Mouse (Mus musculus) midbrain, postnatal 0 days (tissue): ENCODE results near the gene Fmnl2. TPM values are rescaled to one million over a fixed set of nuclear protein-coding genes. Genes with fewer than 3 reads are reported as not detected.

Source experiments
- ATAC-seq: fragments of 200-750 bp; cut with Nextera tagmentation; 2 replicates; pipeline ENCODE4 v1.8.0; 2017; ENCODE audit warnings: moderate number of reproducible peaks, mild to moderate bottlenecking, moderate TSS enrichment, moderate library complexity; ENCODE audit not compliant: low FRiP score
- DNase-seq: peaks from one replicate; pipeline ENCODE4 v3.0.0-alpha.2; 2015; ENCODE audit warnings: low spot score
- H3K27ac ChIP-seq: fragments of 300-500 bp; sonication (generic); 2 replicates; pipeline ENCODE4 v1.5.1; 2014; ENCODE audit warnings: low read depth, mild to moderate bottlenecking, low read length, mixed read lengths
- H3K27me3 ChIP-seq: fragments of 300-500 bp; sonication (generic); 2 replicates; pipeline ENCODE4 v1.6.1; 2014; ENCODE audit warnings: low read length, control low read depth, mixed read lengths; ENCODE audit not compliant: insufficient read depth
- H3K36me3 ChIP-seq: fragments of 300-500 bp; sonication (generic); 2 replicates; pipeline ENCODE4 v1.6.1; 2014; ENCODE audit warnings: low read length, control low read depth, mixed read lengths; ENCODE audit not compliant: insufficient read depth
- H3K4me1 ChIP-seq: fragments of 300-500 bp; sonication (generic); 2 replicates; pipeline ENCODE4 v1.6.1; 2014; ENCODE audit warnings: mild to moderate bottlenecking, control low read depth, antibody characterized with exemption, low read length, mixed read lengths; ENCODE audit not compliant: insufficient read depth
- H3K4me2 ChIP-seq: fragments of 300-500 bp; sonication (generic); 2 replicates; pipeline ENCODE4 v1.6.1; 2014; ENCODE audit warnings: low read depth, mild to moderate bottlenecking, low read length, mixed read lengths; ENCODE audit not compliant: poor library complexity, severe bottlenecking
- H3K4me3 ChIP-seq: fragments of 300-500 bp; sonication (generic); 2 replicates; pipeline ENCODE4 v1.5.1; 2014; ENCODE audit warnings: low read depth, mild to moderate bottlenecking, low read length, moderate library complexity
- H3K9ac ChIP-seq: fragments of 300-500 bp; sonication (generic); replicated peaks from 2 replicates; pipeline ENCODE4 v1.6.1; 2014; ENCODE audit warnings: mild to moderate bottlenecking, low read length, moderate library complexity, mixed read lengths; ENCODE audit not compliant: poor library complexity, severe bottlenecking
- H3K9me3 ChIP-seq: fragments of 300-500 bp; sonication (generic); 2 replicates; pipeline ENCODE4 v1.6.1; 2016; ENCODE audit warnings: low read length, control low read depth
- CTCF ChIP-seq: IDR thresholded peaks from 2 replicates; pipeline ENCODE4 v1.5.1; 2016; ENCODE audit warnings: antibody characterized with exemption, mild to moderate bottlenecking
- WGBS: fragments of 180-500 bp; shearing (Covaris S2); extraction: QIAGEN DNeasy Blood & Tissue Kit; methylation state at CpG from one replicate; pipeline ENCODE4 v1.1.7; 2014; 5-methylcytosine and 5-hydroxymethylcytosine counted together
- polyA plus RNA-seq: library from polyadenylated mRNA; unstranded; fragments of >200 nt; fragmentation: Nextera tagmentation; extraction: Ambion mirVana; gene quantifications from 2 replicates; pipeline ENCODE4 v1.2.1, GENCODE M21; 2015
- total RNA-seq: library from RNA; depleted of rRNA; stranded (reverse); fragments of >200 nt; gene quantifications from 2 replicates; pipeline ENCODE4 v1.2.3, GENCODE M21; 2014

Gene Fmnl2
- total and polyA plus RNA-seq, 2 experiments from 2014 or later, result 8.4 to 27.0 TPM

GRCm38 (mm10) chr2:52844936-52845752 lies 12.5 kb upstream of the Fmnl2 start:
- 78% methylated on average over 14 of the region's 14 CpGs for WGBS
- TF ChIP-seq CTCF, result no peak
- no peaks in the 10 kb centered on the region for H3K9me3 ChIP-seq
- no peak overlapping the region for H3K9ac ChIP-seq
- DNase-seq (no peak), ATAC-seq (no peak)
- no peaks in the 10 kb centered on the region for H3K4me1 ChIP-seq
- H3K4me2 ChIP-seq, result no peak overlapping the region
- no peaks in the 10 kb centered on the region for H3K27me3 ChIP-seq
- H3K36me3 ChIP-seq, result no peaks in the 10 kb centered on the region
- H3K4me3 ChIP-seq, result no peak overlapping the region
- H3K27ac ChIP-seq, result no peak overlapping the region

DNA sequence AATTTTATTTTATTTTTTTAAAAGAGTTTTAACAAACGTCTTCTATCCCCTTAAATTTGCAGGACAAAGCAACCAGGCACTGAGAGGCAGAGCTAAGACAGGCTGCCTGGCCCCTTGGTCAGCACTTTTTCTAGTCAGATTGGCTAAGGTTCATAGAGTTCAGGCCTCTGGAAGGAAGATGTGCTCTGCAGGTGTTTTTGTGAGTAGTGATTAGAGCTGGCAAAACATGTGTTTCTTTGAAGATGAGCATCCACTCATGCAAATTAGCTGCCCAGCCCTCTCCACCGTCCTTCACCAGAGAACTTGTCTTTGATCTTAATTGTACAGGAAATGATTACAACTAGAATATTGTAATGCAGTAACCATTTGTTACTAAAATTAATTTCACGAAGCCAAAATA lies 11.2 kb upstream of the Fmnl2 start:
- no peak for ATAC-seq
- Histone ChIP-seq H3K4me1 (no peaks in the 10 kb centered on the region), H3K27me3 (no peaks in the 10 kb centered on the region), H3K4me3 (no peak overlapping the region), H3K9me3 (no peaks in the 10 kb centered on the region), H3K4me2 (no peak overlapping the region), H3K27ac (no peak overlapping the region), H3K9ac (no peak overlapping the region), H3K36me3 (no peaks in the 10 kb centered on the region)
- WGBS, result 45% methylated on average over 3 of the region's 3 CpGs
- no peak for DNase-seq
- no peak for TF ChIP-seq CTCF

DNA sequence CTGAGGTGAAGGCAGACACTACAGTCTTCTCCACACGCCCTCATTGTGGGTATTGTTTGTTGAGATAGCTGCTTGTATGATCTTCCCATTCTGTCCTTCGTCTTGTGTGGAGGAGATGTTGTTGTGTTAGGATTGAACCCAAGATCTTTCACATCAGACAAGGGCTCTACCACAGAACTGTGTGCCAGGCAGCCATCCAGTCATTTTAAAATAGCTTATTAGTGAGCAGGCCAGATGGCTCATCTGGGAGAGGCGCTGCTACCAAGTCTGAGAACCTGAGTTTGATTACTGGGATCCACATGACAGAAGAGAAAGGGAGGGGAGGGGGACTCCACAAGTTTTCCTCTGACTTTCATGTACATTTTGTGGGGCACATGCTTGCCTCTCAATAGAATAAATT lies 8.6 kb upstream of the Fmnl2 start:
- no peak overlapping the region for H3K9ac ChIP-seq
- no peaks in the 10 kb centered on the region for H3K9me3 ChIP-seq
- no peak overlapping the region for H3K27ac ChIP-seq
- H3K36me3 ChIP-seq, result no peaks in the 10 kb centered on the region
- TF ChIP-seq CTCF, result no peak
- H3K4me3 ChIP-seq, result no peak overlapping the region
- ATAC-seq (no peak), DNase-seq (no peak)
- H3K4me2 ChIP-seq, result no peak overlapping the region
- no peaks in the 10 kb centered on the region for H3K4me1 ChIP-seq
- WGBS, result 83% methylated on average over 3 of the region's 3 CpGs
- H3K27me3 ChIP-seq, result no peaks in the 10 kb centered on the region

DNA sequence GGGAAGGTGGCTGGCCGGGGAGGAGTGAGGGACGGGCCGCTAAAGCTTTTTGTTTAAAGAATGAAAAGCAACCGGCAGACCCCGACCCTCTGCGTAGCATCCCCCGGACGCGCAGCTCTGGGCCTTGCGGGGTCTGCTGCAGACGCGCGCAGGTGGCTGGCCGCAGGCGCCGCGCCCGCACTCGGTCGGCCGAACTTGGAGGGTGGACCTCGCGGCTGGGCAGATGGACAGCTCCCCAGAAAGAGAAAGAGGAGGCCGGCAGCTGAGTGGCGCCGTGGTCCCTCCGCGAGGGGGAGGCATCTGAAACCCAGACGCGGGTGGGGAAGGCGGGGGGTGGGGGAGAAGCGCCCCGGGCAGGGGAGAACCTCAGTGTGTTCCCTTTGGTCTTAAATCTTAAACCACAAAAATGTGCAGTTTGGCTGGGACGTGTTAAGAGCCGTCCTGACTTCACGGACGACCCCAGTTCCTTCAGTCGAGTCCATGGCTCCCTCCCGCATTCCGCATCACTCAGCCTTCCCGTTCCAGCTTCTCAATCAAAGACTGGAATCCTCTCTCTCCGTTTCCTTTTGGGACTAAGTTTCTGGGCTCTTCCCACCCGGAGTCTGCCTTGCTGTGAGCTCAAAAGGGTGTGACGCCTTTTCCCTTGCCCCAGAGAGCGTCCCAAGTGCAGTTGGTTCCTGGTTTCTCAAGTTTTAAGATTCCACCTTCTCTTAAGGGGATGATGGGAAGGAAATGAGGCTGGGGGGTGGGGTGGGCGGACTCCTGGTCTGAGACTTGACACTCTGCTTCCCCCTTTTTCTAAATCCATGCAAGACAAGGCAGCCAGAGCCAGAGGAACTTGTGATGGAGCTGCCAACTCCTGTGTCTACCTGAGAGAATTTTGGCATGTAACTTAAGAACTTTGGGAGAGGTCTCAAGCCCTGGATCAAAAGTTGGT lies 1.1 kb downstream of the Fmnl2 start:
- peak; percentile 8 for ATAC-seq
- H3K27ac ChIP-seq, result peak overlapping the region; percentile 72
- H3K4me3 ChIP-seq, result peak overlapping the region; percentile 87
- no peak for TF ChIP-seq CTCF
- peak overlapping the region; percentile 91 for H3K4me2 ChIP-seq
- no peaks in the 10 kb centered on the region for H3K27me3 ChIP-seq
- H3K9me3 ChIP-seq, result no peaks in the 10 kb centered on the region
- no peaks in the 10 kb centered on the region for H3K36me3 ChIP-seq
- under 1% methylated on average over 45 of the region's 46 CpGs for WGBS
- peak overlapping the region; percentile 90 for H3K9ac ChIP-seq
- DNase-seq, result peak; percentile 43
- peaks cover 3% of the 10 kb centered on the region; the same call in 1 of the 2 replicates for H3K4me1 ChIP-seq

DNA sequence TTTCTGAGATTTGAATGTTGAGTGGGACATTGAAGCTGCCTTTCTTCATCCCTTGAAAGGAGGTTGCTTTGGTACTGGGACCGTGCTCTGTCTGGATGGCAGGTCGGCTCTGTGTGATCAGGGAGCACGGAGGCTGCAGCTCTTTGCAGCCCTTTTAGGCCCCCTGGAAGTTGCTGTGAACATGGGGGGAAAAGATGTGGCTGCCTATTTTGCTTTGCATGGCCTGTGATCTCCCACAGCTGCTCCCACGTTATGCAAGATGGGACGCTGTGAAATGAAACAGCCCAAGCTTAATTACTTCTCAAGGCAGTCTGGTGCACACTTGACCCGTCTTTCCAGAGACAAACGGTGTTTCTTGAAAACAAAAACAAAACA lies 1.8 kb downstream of the Fmnl2 start:
- Histone ChIP-seq H3K4me3 (peak overlapping the region; percentile 87), H3K27me3 (no peaks in the 10 kb centered on the region), H3K27ac (no peak overlapping the region), H3K4me2 (peak overlapping the region; percentile 91), H3K9ac (peak overlapping the region; percentile 24), H3K4me1 (peaks cover 3% of the 10 kb centered on the region; the same call in 1 of the 2 replicates), H3K9me3 (no peaks in the 10 kb centered on the region), H3K36me3 (no peaks in the 10 kb centered on the region)
- peak; percentile 6 for DNase-seq
- no peak for TF ChIP-seq CTCF
- ATAC-seq, result no peak
- WGBS, result 1% methylated on average over 7 of the region's 7 CpGs
